Mouse (Mus musculus) liver, adult 2 months (tissue): ENCODE measurements around the gene Cldnd1.

Experiments used
- CTCF ChIP-seq: fragments of 200-500 bp; IDR thresholded peaks from 2 replicates; pipeline ENCODE4 v1.5.1; 2011; ENCODE audit warnings: low read depth, low read length, control low read depth
- POLR2A ChIP-seq: fragments of 200-500 bp; IDR thresholded peaks from 2 replicates; pipeline ENCODE4 v1.6.1; 2011; ENCODE audit warnings: low read length, control low read depth; ENCODE audit not compliant: insufficient read depth; ENCODE audit errors: extremely low read depth

GRCm38 (mm10) chr16:58700816-58701424 lies 26.8 kb upstream of the Cldnd1 start:
- TF ChIP-seq CTCF (no peak), POLR2A (no peak)
